Mouse (Mus musculus): ENCODE measurements around the gene Hpn. TPM values are rescaled to one million over a fixed set of nuclear protein-coding genes. Genes with fewer than 3 reads are reported as not detected.

The Hpn gene
- polyA plus RNA-seq, 1 experiment = 1.00 TPM

GRCm38 (mm10) chr7:31059919-31060620 lies 55.0 kb downstream of the Hpn start:
- TF ChIP-seq CTCF (IDR thresholded peaks at IDR 0.05; ENCODE audit: borderline replicate concordance, extremely low read depth, insufficient read depth, insufficient read length) = no peak
- no peak for TF ChIP-seq POLR2A (IDR thresholded peaks at IDR 0.05; ENCODE audit: borderline replicate concordance, extremely low read depth, insufficient read depth, insufficient read length, poor library complexity, severe bottlenecking)
- DNase-seq (ENCODE audit: low read depth) = no peak

- TF ChIP-seq CTCF (IDR thresholded peaks at IDR 0.05; ENCODE audit: borderline replicate concordance, extremely low read depth, insufficient read depth, insufficient read length) = peak; percentile 89
- no peak for TF ChIP-seq POLR2A (IDR thresholded peaks at IDR 0.05; ENCODE audit: borderline replicate concordance, extremely low read depth, insufficient read depth, insufficient read length, poor library complexity, severe bottlenecking)
- peak; percentile 69 for DNase-seq (ENCODE audit: low read depth)
Observed at GRCm38 (mm10) chr7:31059108-31059507, 56.0 kb downstream of the Hpn start, which contains the start of gene Lgi4. Gene Lgi4, plus strand, starts transcription at chr7:31059342.

- DNase-seq (ENCODE audit: low read depth) = no peak
- no peak for TF ChIP-seq CTCF (IDR thresholded peaks at IDR 0.05; ENCODE audit: borderline replicate concordance, extremely low read depth, insufficient read depth, insufficient read length)
- TF ChIP-seq POLR2A (IDR thresholded peaks at IDR 0.05; ENCODE audit: borderline replicate concordance, extremely low read depth, insufficient read depth, insufficient read length, poor library complexity, severe bottlenecking) = no peak
Observed at GRCm38 (mm10) chr7:31058211-31058610, 56.9 kb downstream of the Hpn start.

GRCm38 (mm10) chr7:31057730-31058129 lies 57.4 kb downstream of the Hpn start:
- no peak for DNase-seq (ENCODE audit: low read depth)
- no peak for TF ChIP-seq CTCF (IDR thresholded peaks at IDR 0.05; ENCODE audit: borderline replicate concordance, extremely low read depth, insufficient read depth, insufficient read length)
- no peak for TF ChIP-seq POLR2A (IDR thresholded peaks at IDR 0.05; ENCODE audit: borderline replicate concordance, extremely low read depth, insufficient read depth, insufficient read length, poor library complexity, severe bottlenecking)

- DNase-seq (ENCODE audit: low read depth) = no peak
- no peak for TF ChIP-seq CTCF (IDR thresholded peaks at IDR 0.05; ENCODE audit: borderline replicate concordance, extremely low read depth, insufficient read depth, insufficient read length)
- TF ChIP-seq POLR2A (IDR thresholded peaks at IDR 0.05; ENCODE audit: borderline replicate concordance, extremely low read depth, insufficient read depth, insufficient read length, poor library complexity, severe bottlenecking) = no peak
Observed at GRCm38 (mm10) chr7:31057071-31057470, 58.0 kb downstream of the Hpn start, which contains the start of gene Fxyd1. Gene Fxyd1, minus strand, starts transcription at chr7:31057199.

- DNase-seq (ENCODE audit: low read depth) = no peak
- TF ChIP-seq POLR2A (IDR thresholded peaks at IDR 0.05; ENCODE audit: borderline replicate concordance, extremely low read depth, insufficient read depth, insufficient read length, poor library complexity, severe bottlenecking) = no peak
- no peak for TF ChIP-seq CTCF (IDR thresholded peaks at IDR 0.05; ENCODE audit: borderline replicate concordance, extremely low read depth, insufficient read depth, insufficient read length)
Observed at GRCm38 (mm10) chr7:31056448-31056847, 58.6 kb downstream of the Hpn start.

- no peak for DNase-seq (ENCODE audit: low read depth)
Observed at GRCm38 (mm10) chr7:31055883-31056282, 59.2 kb downstream of the Hpn start.

GRCm38 (mm10) chr7:31055354-31055824 lies 59.7 kb downstream of the Hpn start:
- DNase-seq (ENCODE audit: low read depth) = peak; percentile 51
- TF ChIP-seq CTCF (IDR thresholded peaks at IDR 0.05; ENCODE audit: borderline replicate concordance, extremely low read depth, insufficient read depth, insufficient read length) (no peak), POLR2A (IDR thresholded peaks at IDR 0.05; ENCODE audit: borderline replicate concordance, extremely low read depth, insufficient read depth, insufficient read length, poor library complexity, severe bottlenecking) (no peak)

More at GRCm38 (mm10) chr7:31055883-31056282, 59.2 kb downstream of the Hpn start:
- TF ChIP-seq POLR2A (IDR thresholded peaks at IDR 0.05; ENCODE audit: borderline replicate concordance, extremely low read depth, insufficient read depth, insufficient read length, poor library complexity, severe bottlenecking) = no peak
- TF ChIP-seq CTCF (IDR thresholded peaks at IDR 0.05; ENCODE audit: borderline replicate concordance, extremely low read depth, insufficient read depth, insufficient read length) = no peak

GRCm38 (mm10) chr7:31054661-31055320 lies 60.3 kb downstream of the Hpn start:
- TF ChIP-seq POLR2A (IDR thresholded peaks at IDR 0.05; ENCODE audit: borderline replicate concordance, extremely low read depth, insufficient read depth, insufficient read length, poor library complexity, severe bottlenecking) = no peak
- TF ChIP-seq CTCF (IDR thresholded peaks at IDR 0.05; ENCODE audit: borderline replicate concordance, extremely low read depth, insufficient read depth, insufficient read length) = no peak
- DNase-seq (ENCODE audit: low read depth) = no peak

- no peak for TF ChIP-seq POLR2A (IDR thresholded peaks at IDR 0.05; ENCODE audit: borderline replicate concordance, extremely low read depth, insufficient read depth, insufficient read length, poor library complexity, severe bottlenecking)
- no peak for TF ChIP-seq CTCF (IDR thresholded peaks at IDR 0.05; ENCODE audit: borderline replicate concordance, extremely low read depth, insufficient read depth, insufficient read length)
- no peak for DNase-seq (ENCODE audit: low read depth)
Observed at GRCm38 (mm10) chr7:31053882-31054447, 61.1 kb downstream of the Hpn start.

Data from brain, embryonic 14.5 days (tissue).